Mouse (Mus musculus) hematopoietic stem cell, adult 5-6 weeks (primary cell): ENCODE results near the gene Sap30l. TPM values are rescaled to one million over a fixed set of nuclear protein-coding genes. Genes with fewer than 3 reads are reported as not detected.
"Not testable (repeated sequence)": the region's sequence is repeated elsewhere in the genome, so short reads cannot be mapped to it uniquely, and the experiment has no call there.

Source experiments
- ATAC-seq, 2 experiments: fragments of 125-278 bp in 1 of 2; replicated peaks in 1 of 2; 2 replicates each; pipeline ENCODE4 v1.8.0; 2016 to 2017; ENCODE audit warnings: inconsistent platforms in 2 of 2, mild to moderate bottlenecking in 2 of 2, moderate number of reproducible peaks in 2 of 2, low read depth in 1 of 2, moderate TSS enrichment in 1 of 2; ENCODE audit not compliant: low FRiP score in 2 of 2, poor library complexity in 2 of 2, severe bottlenecking in 2 of 2, insufficient read depth in 1 of 2, low TSS enrichment in 1 of 2
- total RNA-seq: library from RNA; stranded (forward); fragments of 172-1452, 232-1000 nt; gene quantifications from 2 replicates; pipeline ENCODE4 v1.2.3, GENCODE M21; 2017

Sap30l gene
- total RNA-seq, 1 experiment from 2014 or later = 26.8 TPM

DNA sequence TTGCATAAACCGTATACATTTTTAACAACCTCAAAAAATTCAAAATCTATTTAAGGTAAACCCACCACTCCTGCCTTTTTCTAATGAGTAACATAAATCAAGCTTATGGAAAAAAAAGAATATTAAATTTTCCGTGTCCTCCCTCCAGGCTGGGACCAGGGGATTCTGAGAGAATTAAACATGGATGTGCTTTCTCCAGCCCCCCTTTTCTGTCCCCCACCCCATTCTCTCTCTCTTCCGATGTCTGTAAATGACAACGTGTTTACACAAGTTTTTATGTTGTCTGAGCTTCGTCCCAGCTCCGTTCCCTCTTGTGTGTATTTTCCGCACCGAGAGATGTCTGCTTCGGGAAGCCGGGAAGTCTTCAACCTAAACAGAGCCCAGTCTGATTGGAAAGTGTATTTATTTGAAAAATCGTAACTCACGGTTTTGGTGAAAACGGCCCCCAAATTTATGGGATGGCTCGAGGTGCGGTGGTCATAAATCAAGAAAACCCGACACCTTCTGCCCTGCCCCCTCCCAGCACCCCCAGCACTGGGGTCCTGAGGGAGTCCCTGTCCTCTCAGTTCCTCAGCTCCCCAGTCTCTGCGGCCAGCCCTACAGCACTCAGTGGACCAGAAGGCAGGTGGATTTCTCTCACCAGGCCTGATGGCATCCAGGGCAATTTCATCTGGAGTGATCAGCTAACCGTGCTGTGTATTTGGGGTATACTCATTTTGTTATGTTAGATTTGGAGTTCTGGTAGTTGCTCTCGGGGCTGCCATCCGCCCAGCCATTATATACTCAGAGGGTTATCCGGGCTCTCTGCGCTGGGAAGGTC is 36.6 kb downstream of the Sap30l start:
- no peak for ATAC-seq

DNA sequence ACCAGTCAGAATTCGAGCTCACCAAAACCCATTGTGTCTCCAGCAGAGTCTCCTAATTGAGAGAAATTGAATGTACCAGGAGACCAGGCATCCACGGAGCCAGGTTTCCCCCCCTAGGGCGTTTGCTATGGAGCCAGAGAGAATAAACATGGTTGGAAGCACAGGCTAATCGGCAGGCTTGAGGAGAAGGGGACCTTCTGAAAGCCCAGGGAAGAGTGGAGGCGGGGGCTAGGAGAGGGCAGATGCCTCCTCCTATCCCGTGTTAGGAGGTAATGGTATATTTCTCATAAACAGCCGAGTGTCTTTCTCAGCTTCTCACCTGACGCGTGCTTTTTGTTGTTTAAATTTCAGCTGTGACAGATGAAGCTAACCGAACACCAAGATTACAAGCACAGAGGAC is 39.5 kb downstream of the Sap30l start:
- no peak for ATAC-seq

DNA sequence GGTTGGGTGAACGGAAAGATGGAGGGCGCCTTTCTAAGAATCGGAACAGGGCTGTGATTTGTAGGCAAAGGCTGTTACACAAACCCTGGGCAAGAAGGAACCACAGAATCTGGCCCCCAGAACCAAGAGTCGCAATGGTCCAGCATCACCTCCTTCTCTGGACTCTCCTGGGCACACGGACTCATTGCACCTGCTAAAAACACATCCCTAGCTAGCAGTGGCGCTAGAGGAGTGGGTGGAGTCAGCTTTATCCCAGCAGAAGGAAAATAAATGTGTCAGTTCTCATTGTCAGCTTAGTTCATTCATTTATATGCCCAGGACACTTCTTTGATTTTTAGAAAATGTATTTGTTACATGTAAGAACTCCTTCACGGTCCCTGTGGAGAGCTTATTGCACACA is 40.0 kb downstream of the Sap30l start:
- ATAC-seq = no peak

DNA sequence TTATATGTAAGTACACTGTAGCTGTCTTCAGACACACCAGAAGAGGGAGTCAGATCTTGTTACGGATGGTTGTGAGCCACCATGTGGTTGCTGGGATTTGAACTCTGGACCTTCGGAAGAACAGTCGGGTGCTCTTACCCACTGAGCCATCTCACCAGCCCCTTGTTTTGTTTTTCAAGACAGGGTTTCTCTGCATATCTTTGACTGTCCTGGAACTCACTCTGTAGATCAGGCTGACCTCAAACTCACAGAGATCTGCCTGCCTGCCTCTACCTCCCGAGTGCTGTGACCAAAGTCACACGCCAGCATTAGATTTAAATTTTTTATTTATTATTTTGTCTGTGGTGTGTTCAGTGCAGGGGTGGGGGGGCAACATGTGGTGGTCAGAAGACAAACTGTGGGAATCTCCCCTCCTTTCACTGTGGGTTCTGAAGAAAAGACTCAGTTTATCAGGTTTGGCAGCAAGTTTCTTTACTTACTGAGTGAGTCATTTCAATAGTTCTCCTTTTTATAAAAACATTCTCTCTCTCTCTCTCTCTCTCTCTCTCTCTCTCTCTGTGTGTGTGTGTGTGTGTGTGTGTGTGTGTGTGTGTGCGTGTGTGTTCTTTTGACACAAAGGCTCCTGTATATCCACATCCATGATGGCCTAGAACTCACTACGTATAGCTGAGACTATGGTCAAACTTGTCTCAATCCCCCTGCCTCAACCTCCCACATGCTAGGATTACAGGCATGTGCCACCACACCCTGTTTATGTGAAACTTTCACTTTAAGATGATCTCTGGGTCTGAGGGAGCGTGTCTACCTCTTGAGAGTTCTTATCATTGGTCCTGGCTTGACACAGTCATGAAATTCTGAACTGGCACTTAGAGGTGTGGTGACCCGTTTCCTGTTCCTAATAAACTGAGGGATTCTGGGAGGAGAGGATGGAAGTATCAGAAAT is 45.3 kb downstream of the Sap30l start:
- ATAC-seq = not testable (repeated sequence)

DNA sequence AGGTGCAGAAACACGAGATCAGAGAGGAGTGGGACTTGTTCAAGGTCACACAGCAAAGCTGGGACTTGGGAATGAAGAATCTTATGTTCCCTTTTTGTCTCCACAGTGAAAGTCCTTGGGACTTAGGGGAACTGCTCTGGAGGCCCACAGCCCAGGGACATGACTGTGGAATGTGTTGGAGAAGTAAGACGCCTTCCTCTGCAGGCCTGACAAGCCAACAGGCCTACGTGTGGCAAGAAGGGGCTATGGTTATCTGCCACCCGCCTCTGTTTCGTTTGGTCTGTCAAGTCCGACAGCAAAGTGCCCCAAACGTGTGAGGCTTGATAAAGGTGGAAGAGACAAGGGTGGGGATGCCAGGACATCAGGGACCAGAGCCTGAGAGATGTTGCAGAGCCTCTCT is 46.0 kb downstream of the Sap30l start:
- no peak for ATAC-seq

DNA sequence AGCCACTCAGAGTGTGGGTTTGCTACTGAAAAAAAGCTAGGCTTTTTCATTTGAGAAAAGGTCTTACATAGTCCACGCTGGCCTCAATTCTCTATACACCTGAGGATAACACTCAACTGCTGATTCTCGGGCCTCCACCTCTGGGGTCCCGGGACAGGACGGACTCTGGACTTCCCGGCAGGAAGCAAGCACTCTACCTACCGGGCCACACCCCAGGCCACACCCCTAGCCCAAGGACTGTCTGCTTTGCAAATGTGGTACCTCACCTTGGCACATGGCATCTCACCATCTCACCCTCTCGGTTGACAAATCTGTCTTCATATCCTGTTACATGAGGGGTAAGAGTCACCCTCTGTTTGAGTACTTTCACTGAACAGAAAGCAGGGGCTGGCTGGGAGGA is 48.9 kb downstream of the Sap30l start:
- ATAC-seq = no peak

DNA sequence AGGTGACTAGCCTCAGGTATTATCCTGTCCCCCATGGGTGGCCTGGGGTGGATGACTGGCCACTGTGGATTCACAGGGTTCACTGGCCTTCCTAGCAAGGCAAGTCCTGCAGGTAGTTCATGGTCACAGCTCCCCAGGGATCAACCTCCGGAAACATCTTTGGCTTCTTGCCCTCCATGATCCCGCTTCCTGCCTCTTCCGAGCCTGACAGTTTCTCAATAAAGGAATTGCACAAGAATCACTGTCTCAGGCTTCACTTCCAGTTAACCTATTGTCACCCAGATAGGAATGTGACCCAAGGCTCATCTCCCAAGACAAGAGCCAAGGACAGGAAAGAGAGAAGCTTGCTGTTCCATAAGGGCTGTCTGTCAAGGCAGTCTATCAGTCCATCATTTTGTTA is 49.5 kb downstream of the Sap30l start:
- no peak for ATAC-seq

DNA sequence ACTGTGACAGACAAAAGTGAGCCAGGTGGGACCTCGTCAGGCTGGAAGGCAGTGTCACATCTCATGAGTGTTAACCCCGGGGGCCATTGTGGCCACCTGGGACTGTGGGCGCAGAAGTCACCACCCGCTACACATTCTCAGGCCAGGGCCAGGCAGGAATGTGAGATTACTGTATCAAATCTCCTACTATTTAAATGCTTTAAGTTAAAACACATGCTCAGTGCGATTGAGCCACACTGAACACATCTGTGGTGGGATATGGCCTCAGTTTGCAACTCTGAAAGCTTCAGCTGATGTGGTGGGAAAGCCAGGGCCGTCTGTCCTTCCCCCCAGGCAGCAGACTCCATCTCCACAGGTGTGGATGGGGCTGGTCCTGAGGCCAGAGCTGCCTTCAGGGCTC is 52.1 kb downstream of the Sap30l start:
- ATAC-seq = no peak

DNA sequence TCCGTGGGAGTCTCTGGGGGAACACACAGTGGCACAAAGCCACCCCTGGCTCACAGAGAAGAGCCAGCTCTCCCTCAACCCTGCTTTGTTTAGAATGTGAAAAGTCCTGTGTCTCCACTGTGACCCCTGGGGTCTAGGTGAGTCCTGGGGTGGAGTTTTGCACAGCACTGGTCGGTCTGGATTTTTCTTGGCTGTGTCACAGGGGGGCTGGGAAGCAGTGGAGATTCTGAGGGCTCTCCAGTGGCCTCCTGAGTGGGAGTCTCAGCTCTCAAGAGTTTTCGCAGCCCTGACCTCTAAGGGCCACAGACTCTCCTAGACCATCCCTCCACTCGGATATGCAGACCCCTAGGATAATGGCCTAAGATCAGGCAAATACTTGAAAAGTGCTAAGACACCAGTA is 56.3 kb downstream of the Sap30l start:
- ATAC-seq = no peak

Other genes starting within 250 kb of the Sap30l start
- gene Galnt10, start 156.2 kb upstream of the Sap30l start, total RNA-seq = 9.7 and 11.4 TPM in 2 replicates
- gene Hand1, start 31.2 kb downstream of the Sap30l start, total RNA-seq = not detected in 2 replicates
- 53.3 and 55.1 TPM in 2 replicates for gene Larp1, start 207.4 kb downstream of the Sap30l start, total RNA-seq